Mouse (Mus musculus): ENCODE measurements around the gene Pced1b. TPM values are rescaled to one million over a fixed set of nuclear protein-coding genes. Genes with fewer than 3 reads are reported as not detected.
"Not testable (repeated sequence)": the region's sequence is repeated elsewhere in the genome, so short reads cannot be mapped to it uniquely, and the experiment has no call there.

The Pced1b gene
- polyA plus RNA-seq, 1 experiment from 2014 or later = 3.0 TPM

DNA sequence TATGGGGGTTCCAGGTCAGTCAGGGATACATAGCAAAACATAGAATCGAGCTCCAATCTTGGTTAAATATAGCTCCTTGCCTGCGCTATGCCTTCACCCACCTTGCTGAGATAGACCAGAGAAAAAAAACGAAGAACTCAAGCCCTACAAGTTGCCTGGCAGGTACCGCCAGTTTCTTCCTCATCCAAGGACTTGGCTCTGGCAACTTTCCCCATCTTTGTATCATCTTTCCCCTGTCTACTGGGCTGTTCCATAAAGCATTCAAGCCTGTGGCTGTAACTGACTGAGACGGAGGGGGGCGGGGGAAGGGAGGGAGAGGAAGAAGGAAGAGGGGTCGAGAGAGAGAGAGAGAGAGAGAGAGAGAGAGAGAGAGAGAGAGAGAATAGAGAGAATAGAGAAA lies 121.7 kb downstream of the Pced1b start:
- Histone ChIP-seq H3K9me3 (no peaks in the 10 kb centered on the region), H3K27ac (no peak overlapping the region), H3K27me3 (replicated peaks) (no peaks in the 10 kb centered on the region), H3K4me3 (replicated peaks) (no peak overlapping the region), H3K4me1 (0 out of 2 replicates have a peak, but pooled peaks cover 4% of the 10 kb centered on the region), H3K36me3 (no peaks in the 10 kb centered on the region), H3K9ac (no peak overlapping the region), H3K4me2 (no peak overlapping the region)
- ATAC-seq (ENCODE audit: insufficient read depth, low FRiP score, low read depth) = no peak
- WGBS = 73% methylated on average over 7 of the region's 7 CpGs

DNA sequence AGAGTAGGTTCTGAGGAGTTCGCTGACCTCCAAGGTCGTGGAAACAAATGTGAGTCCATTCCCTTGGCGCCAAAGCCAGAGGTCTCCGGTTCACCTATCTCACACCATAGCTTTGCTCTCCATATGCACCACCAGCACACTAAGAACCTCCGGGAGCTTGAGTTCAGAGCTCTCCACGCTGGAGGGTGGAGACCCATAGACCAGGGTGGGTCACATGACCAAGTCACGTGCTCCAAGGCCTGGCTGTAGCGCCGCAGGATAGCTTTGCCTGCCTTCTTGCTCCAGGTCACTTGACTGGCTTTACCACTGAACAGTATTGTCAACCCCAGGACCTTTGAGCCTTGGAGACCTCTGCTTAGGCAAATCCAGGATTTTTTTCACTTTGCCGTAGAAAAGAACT lies 122.2 kb downstream of the Pced1b start:
- no peak overlapping the region for H3K27ac ChIP-seq
- H3K4me2 ChIP-seq = no peak overlapping the region
- H3K9me3 ChIP-seq = no peaks in the 10 kb centered on the region
- 89% methylated on average over 10 of the region's 10 CpGs for WGBS
- no peaks in the 10 kb centered on the region for H3K36me3 ChIP-seq
- H3K4me3 ChIP-seq (replicated peaks) = no peak overlapping the region
- H3K9ac ChIP-seq = no peak overlapping the region
- ATAC-seq (ENCODE audit: insufficient read depth, low FRiP score, low read depth) = no peak
- H3K27me3 ChIP-seq (replicated peaks) = no peaks in the 10 kb centered on the region
- H3K4me1 ChIP-seq = 0 out of 2 replicates have a peak, but pooled peaks cover 4% of the 10 kb centered on the region

DNA sequence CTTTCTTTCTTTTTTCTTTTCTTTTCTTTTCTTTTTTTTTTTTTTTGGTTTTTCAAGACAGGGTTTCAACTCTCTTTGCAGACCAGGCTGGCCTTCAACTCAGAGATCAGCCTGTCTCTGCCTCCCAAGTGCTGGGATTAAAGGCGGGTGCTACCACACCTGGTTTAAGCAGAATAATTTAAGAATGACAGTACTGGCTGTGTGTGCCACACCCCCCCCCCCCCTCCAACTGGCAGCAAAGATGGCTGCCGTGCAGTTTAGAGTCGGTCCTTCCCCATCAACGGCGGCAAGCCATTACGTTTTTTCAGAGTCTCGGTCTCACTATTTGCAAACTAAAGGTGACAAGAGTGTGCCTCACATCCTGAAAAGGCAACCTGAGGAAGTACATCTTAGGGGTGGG lies 124.0 kb downstream of the Pced1b start:
- no peaks in the 10 kb centered on the region for H3K36me3 ChIP-seq
- ATAC-seq (ENCODE audit: insufficient read depth, low FRiP score, low read depth) = no peak
- H3K9ac ChIP-seq = no peak overlapping the region
- 94% methylated on average over 7 of the region's 7 CpGs for WGBS
- 0 out of 2 replicates have a peak, but pooled peaks cover 4% of the 10 kb centered on the region for H3K4me1 ChIP-seq
- no peaks in the 10 kb centered on the region for H3K27me3 ChIP-seq (replicated peaks)
- no peak overlapping the region for H3K4me3 ChIP-seq (replicated peaks)
- no peak overlapping the region for H3K4me2 ChIP-seq
- no peaks in the 10 kb centered on the region for H3K9me3 ChIP-seq
- H3K27ac ChIP-seq = no peak overlapping the region

DNA sequence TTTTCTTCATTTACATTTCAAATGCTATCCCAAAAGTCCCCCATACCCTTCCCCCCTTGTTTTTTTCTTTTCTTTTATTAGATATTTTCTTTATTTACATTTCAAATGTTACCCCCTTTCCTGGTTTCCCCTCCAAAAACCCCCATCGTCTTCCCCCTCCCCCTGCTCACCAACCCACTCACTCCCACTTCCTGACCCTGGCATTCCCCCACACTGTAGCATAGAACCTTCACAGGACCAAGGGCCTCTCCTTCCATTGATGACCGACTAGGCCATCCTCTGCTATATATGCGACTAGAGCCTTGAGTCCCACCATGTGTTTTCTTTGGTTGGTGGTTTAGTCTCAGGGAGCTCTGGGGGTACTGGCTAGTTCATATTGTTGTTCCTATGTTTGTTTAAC lies 125.1 kb downstream of the Pced1b start:
- ATAC-seq (ENCODE audit: insufficient read depth, low FRiP score, low read depth); H3K36me3 ChIP-seq; H3K4me2 ChIP-seq; H3K9ac ChIP-seq; H3K4me1 ChIP-seq; H3K4me3 ChIP-seq (replicated peaks); H3K9me3 ChIP-seq; H3K27ac ChIP-seq; H3K27me3 ChIP-seq (replicated peaks): not testable (repeated sequence)
- 66% methylated on average over 3 of the region's 3 CpGs for WGBS

DNA sequence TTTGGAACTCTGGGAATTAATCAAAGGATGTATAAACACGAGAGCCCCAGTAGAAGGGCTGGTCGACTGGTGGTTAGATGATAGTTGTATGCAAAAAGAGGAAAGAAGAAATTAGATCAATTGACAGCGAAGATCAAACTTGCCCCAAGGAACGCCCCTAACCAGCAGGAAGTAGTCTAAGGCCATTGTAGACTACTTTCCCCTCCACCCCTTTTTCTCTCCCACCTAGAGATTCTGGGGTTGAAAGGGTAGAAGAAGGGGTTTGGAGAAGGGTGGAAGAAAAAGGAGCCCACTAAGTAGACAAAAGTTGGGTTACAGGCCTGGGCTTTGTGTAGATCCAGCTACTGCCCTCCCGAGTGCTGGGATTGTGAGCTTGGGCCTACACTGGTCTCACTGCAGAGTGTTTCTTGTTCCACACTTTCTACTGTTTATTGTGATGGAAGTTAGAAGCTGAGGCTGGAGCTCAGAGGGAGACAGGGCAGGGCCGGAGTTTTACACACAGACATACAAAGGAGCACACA lies 125.8 kb downstream of the Pced1b start:
- Histone ChIP-seq H3K27me3 (replicated peaks) (no peaks in the 10 kb centered on the region), H3K4me1 (peaks cover 4% of the 10 kb centered on the region; the same call in 1 of the 2 replicates), H3K36me3 (no peaks in the 10 kb centered on the region), H3K27ac (no peak overlapping the region; the same call in 1 of the 2 replicates), H3K4me3 (replicated peaks) (no peak overlapping the region), H3K9ac (no peak overlapping the region), H3K4me2 (no peak overlapping the region), H3K9me3 (no peaks in the 10 kb centered on the region)
- 62% methylated on average over 6 of the region's 6 CpGs for WGBS
- ATAC-seq (ENCODE audit: insufficient read depth, low FRiP score, low read depth) = no peak

DNA sequence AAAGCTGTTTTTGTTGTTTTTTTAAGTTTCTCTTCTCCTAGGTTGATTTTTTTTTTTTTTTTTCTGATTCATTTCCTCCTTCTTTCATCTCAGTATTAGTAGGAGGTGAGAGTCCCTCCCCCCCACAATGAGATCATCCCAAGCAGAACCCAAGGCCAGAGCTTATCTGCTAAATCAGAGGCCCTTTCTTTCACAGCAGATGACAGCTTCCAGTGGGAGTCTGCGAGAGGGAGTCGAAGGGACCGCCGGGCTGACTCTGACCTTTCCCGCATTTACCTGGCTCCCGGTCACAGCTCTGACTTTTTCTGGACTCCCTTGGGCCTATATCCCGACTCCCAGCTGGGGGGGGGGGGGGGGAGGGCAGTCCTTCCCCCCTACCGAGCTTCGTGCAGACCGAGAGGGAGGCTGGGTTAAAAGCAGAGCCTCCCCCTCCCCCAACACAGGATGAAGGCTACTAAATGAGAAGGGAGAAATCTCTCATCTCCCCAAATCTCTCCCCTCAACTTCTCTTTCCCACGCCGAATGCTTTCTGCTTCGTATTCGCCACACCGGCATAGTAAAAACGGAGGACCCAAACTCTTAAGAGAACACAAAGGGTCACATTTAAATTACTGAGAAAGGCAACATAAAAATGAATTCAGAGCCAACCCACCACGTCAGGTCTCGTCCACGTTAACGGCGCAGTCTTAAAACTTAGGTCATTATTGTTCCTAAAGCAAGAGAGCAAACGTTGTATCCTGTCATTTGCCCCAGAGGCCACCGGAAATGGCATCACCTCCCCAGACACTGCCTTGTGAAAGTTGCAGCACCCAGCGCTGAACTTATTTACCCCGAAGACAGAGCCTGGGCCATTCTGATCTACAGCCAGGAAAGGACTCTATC lies 126.5 kb downstream of the Pced1b start:
- H3K9me3 ChIP-seq = no peaks in the 10 kb centered on the region
- H3K27me3 ChIP-seq (replicated peaks) = no peaks in the 10 kb centered on the region
- peaks cover 4% of the 10 kb centered on the region; the same call in 1 of the 2 replicates for H3K4me1 ChIP-seq
- 25% methylated on average over 25 of the region's 25 CpGs for WGBS
- H3K27ac ChIP-seq = no peak overlapping the region
- ATAC-seq (ENCODE audit: insufficient read depth, low FRiP score, low read depth) = no peak
- H3K4me2 ChIP-seq = peak overlapping the region; percentile 26
- no peaks in the 10 kb centered on the region for H3K36me3 ChIP-seq
- H3K4me3 ChIP-seq (replicated peaks) = no peak overlapping the region
- no peak overlapping the region for H3K9ac ChIP-seq

DNA sequence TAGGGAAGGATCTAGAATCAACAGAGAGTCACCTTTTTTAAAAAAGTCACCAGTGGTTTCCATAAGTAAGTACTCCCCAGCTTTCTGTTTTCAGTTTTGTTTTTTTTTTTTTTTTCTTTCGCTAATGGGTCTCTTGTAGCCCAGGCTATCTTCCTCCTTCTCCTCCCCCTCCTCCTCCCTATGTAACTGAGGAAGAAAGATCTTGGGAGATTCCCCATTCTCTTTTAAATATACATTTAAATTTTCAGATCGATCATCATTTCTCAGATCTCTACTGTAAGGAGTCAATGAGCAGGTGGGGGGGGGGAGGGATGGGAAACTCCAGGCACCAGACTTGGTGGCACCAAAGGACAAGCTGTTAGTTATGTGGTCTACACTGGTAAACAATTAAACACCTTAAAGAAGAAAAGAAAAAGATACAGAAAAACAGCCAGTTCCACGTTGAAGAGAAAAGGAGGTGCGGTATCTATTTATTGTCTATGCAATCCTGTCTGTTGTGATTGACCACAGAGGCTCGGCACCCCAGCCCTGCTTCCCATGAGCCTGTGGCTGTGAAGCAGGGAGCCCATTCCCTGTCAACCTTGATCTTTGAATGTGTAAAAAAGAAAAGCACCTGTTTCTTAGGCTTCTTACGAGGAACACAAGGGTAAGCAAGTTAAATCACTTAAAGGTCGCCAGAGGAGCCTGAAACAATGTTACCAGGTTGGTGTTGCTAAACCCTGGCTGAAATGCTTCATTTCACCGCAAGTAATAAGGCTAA lies 127.4 kb downstream of the Pced1b start:
- no peaks in the 10 kb centered on the region for H3K9me3 ChIP-seq
- H3K36me3 ChIP-seq = no peaks in the 10 kb centered on the region
- no peak overlapping the region for H3K9ac ChIP-seq
- peak overlapping the region; percentile 26; the same call in 1 of the 2 replicates for H3K4me2 ChIP-seq
- H3K4me3 ChIP-seq (replicated peaks) = no peak overlapping the region
- no peak overlapping the region for H3K27ac ChIP-seq
- no peaks in the 10 kb centered on the region for H3K27me3 ChIP-seq (replicated peaks)
- WGBS = 67% methylated on average over 8 of the region's 8 CpGs
- peaks cover 4% of the 10 kb centered on the region; the same call in 1 of the 2 replicates for H3K4me1 ChIP-seq
- ATAC-seq (ENCODE audit: insufficient read depth, low FRiP score, low read depth) = no peak

DNA sequence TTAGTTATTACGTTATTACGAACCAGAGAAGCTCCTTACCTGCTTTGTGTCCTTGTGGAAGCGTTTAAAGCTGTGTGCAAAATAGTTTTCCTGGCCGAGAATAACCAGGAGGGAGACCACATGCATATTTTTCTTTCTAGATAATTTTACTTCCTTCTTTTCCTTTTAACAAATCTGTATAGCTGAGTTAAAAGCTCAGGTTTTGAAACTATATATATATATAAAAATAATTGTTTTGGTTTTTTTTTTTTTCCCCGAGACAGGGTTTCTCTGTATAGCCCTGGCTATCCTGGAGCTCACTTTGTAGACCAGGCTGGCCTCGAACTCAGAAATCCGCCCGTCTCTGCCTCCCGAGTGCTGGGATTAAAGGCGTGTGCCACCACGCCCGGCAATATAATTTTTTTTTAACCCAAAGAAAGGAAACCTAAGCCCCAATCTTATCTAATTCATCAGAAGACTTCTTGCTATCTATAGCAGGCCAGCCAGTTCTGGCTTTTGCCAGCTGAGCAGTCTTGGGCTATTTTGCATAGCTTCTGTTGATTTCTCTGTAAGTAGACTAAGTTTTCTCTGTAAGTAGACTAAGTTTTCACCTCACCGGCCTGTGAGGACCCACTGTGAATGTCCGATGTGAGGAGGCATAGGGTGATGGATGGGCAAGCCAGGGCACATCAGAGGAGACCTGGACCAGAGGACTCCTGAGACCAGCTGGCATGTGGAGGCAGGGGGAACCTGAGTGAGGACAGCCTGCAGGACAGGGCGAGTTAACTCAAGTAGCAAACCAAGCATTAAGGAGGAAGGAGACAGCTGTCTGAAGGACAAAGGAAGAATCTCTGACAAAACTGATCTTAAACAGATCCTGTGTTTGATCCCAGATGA lies 128.2 kb downstream of the Pced1b start:
- Histone ChIP-seq H3K4me3 (replicated peaks) (no peak overlapping the region), H3K4me1 (peaks cover 4% of the 10 kb centered on the region; the same call in 1 of the 2 replicates), H3K9me3 (no peaks in the 10 kb centered on the region), H3K36me3 (no peaks in the 10 kb centered on the region), H3K27ac (no peak overlapping the region), H3K4me2 (no peak overlapping the region), H3K27me3 (replicated peaks) (no peaks in the 10 kb centered on the region), H3K9ac (no peak overlapping the region)
- ATAC-seq (ENCODE audit: insufficient read depth, low FRiP score, low read depth) = no peak
- 85% methylated on average over 15 of the region's 15 CpGs for WGBS

DNA sequence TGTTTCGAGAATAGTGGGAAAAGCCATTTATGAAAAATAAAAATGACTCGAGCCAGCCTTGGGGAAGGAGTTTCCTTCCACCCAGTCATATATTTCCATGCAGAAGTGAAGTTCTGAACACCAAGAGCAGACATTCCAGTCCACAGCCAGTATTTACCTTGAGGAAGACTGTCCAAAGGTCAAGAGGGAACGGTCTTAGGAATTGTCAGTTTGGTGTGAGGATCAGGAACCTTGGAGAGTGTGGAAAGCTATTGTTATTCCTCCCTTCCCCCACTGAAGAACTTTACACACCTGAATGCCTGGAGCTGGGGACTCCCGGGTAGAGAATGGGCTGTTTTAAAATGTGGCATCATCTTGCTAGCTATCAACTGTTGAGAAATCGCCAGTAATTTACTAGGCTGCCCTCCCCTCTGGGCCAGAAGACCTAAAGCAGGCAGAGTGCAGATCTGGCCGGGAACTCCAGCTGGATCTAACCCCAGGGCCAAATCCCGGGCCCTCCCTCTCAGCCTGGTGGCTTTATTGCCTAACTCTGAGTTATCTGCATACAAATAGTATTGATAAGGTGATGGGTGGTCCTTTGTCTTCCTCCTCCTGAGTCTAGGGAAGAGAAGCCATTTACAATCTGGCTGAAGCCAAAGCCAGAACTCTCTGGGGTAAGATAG lies 129.3 kb downstream of the Pced1b start:
- ATAC-seq (ENCODE audit: insufficient read depth, low FRiP score, low read depth) = no peak
- no peak overlapping the region for H3K4me3 ChIP-seq (replicated peaks)
- peaks cover 9% of the 10 kb centered on the region; the same call in 1 of the 2 replicates for H3K4me1 ChIP-seq
- 41% methylated on average over 7 of the region's 7 CpGs for WGBS
- no peaks in the 10 kb centered on the region for H3K36me3 ChIP-seq
- no peak overlapping the region for H3K9ac ChIP-seq
- H3K4me2 ChIP-seq = peak overlapping the region; percentile 26; the same call in 1 of the 2 replicates
- no peaks in the 10 kb centered on the region for H3K9me3 ChIP-seq
- H3K27me3 ChIP-seq (replicated peaks) = no peaks in the 10 kb centered on the region
- no peak overlapping the region for H3K27ac ChIP-seq

DNA sequence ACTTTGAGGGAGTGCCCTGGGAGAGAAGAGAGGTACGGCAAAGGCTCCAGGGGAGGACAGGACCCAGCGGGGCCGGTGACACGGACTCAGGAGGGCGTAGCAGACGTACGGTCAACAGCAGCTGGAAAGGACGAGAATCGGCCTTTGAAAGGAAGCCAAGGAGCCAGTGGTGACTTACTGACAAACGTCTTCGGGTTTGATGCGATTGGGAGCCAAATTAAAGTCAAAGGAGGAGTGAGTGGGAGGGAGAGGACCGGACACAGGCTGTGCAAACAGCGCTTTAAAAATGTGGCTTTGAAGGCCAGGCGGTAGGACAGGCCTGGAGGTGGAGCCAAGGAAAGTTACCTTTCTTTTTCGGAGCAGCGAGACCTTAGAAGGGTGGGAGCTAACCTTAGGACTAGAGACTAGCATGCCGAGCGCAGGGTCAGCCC lies 129.9 kb downstream of the Pced1b start:
- no peak overlapping the region for H3K4me3 ChIP-seq (replicated peaks)
- H3K9me3 ChIP-seq = no peaks in the 10 kb centered on the region
- H3K4me2 ChIP-seq = peak overlapping the region; percentile 26
- H3K36me3 ChIP-seq = no peaks in the 10 kb centered on the region
- no peak overlapping the region for H3K9ac ChIP-seq
- no peak for ATAC-seq (ENCODE audit: insufficient read depth, low FRiP score, low read depth)
- no peak overlapping the region for H3K27ac ChIP-seq
- no peaks in the 10 kb centered on the region for H3K27me3 ChIP-seq (replicated peaks)
- peaks cover 9% of the 10 kb centered on the region; the same call in 1 of the 2 replicates for H3K4me1 ChIP-seq
- WGBS = 36% methylated on average over 19 of the region's 19 CpGs

DNA sequence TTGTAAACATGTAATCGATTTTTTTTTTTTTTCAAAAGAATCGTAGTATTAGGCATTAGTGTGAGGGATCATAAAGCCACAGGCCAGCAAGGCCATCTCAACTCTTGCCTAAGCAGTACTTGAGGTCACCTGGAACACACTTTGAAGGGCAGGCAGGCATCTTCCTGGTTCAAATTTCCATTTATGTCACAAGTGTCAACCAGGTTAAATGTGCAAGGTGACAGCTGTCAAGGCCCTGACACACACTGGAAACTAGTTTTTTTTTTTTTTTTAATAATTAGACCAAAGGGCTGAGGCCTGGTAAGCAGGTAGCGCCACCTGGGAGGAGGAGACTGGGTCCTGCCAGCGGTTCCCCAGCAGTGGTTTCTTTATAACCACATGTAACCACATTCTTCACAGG lies 131.2 kb downstream of the Pced1b start:
- no peaks in the 10 kb centered on the region for H3K9me3 ChIP-seq
- H3K9ac ChIP-seq = no peak overlapping the region
- no peak overlapping the region for H3K4me3 ChIP-seq (replicated peaks)
- ATAC-seq (ENCODE audit: insufficient read depth, low FRiP score, low read depth) = no peak
- peaks cover 9% of the 10 kb centered on the region; the same call in 1 of the 2 replicates for H3K4me1 ChIP-seq
- H3K27me3 ChIP-seq (replicated peaks) = no peaks in the 10 kb centered on the region
- no peak overlapping the region for H3K4me2 ChIP-seq
- H3K36me3 ChIP-seq = no peaks in the 10 kb centered on the region
- WGBS = 84% methylated on average over 4 of the region's 4 CpGs
- H3K27ac ChIP-seq = no peak overlapping the region
